Mouse (Mus musculus): ENCODE data around the gene Leap2. TPM values are rescaled to one million over a fixed set of nuclear protein-coding genes. Genes with fewer than 3 reads are reported as not detected.

Gene Leap2
- not detected in 2 replicates for total RNA-seq (2012; rRNA removed)
- under 1 TPM in 1 of 2 experiments, not detected in 1; 0.24 TPM for polyA plus RNA-seq (2012; ENCODE audit: insufficient read depth in 1 of 2, insufficient read length in 2 of 2, low read depth in 1 of 2, low replicate concordance in 2 of 2, missing spikeins in 1 of 2)

GRCm38 (mm10) chr11:53423036-53423435, at the start of gene Leap2:
Leap2 (minus strand) TSS chr11:53423170.
- H3K27ac ChIP-seq (ENCODE audit: control insufficient read depth, low read depth, low read length), result no peak within 1 kb of the TSS

GRCm38 (mm10) chr11:53472709-53473108, 49.7 kb upstream of the Leap2 start:
- Histone ChIP-seq H3K27me3 (ENCODE audit: control insufficient read depth in 1 of 2, insufficient read depth in 2 of 2, low read length in 2 of 2) (peaks cover 4 to 5% of the 10 kb centered on the region in 2 experiments), H3K79me2 (ENCODE audit: control insufficient read depth, insufficient read depth, low read length, poor library complexity) (no peaks in the 10 kb centered on the region), H3K27ac (ENCODE audit: control insufficient read depth, low read depth, low read length) (no peak overlapping the region), H3K4me1 (ENCODE audit: control insufficient read depth in 1 of 2, insufficient read depth in 2 of 2, low read length in 2 of 2) (peaks cover 2 to 11% of the 10 kb centered on the region in 2 experiments; a peak in 3 of 4 replicates), H3K36me3 (ENCODE audit: control insufficient read depth in 1 of 2, insufficient read depth in 2 of 2, low read length in 2 of 2) (peaks cover 0 to 8% of the 10 kb centered on the region in 2 experiments; a peak in 1 of 4 replicates), H3K9me3 (replicated peaks; ENCODE audit: insufficient read depth, low read length) (no peaks in the 10 kb centered on the region), H3K9ac (ENCODE audit: control insufficient read depth, low read depth, low read length, poor library complexity, severe bottlenecking) (no peak overlapping the region), H3K4me3 (ENCODE audit: control insufficient read depth in 1 of 2, insufficient read depth in 1 of 2, low read depth in 2 of 2, low read length in 2 of 2) (no peak overlapping the region)
- peak; percentile 48 for DNase-seq (ENCODE audit: low read depth, low spot score)
- no peak for TF ChIP-seq USF1 (IDR thresholded peaks at IDR 0.05; ENCODE audit: low read depth, low read length)
- peak; percentile 66 for TF ChIP-seq SMC3 (IDR thresholded peaks at IDR 0.05; ENCODE audit: low read depth, low read length)
- no peak for TF ChIP-seq MAFK (IDR thresholded peaks at IDR 0.05; ENCODE audit: borderline replicate concordance, low read depth, low read length)
- peak; percentile 71 for TF ChIP-seq ZC3H11A (IDR thresholded peaks at IDR 0.05; ENCODE audit: low read depth, low read length)
- no peak for TF ChIP-seq MEF2A (IDR thresholded peaks at IDR 0.05; ENCODE audit: extremely low read depth, insufficient replicate concordance, low read depth, low read length, poor library complexity, severe bottlenecking)
- TF ChIP-seq CTCF (IDR thresholded peaks at IDR 0.05 in 2 of 3, conservative IDR thresholded peaks at IDR 0.05 in 1 of 3; ENCODE audit: control insufficient read depth in 1 of 3, insufficient read depth in 1 of 3, low read depth in 2 of 3, low read length in 3 of 3, poor library complexity in 1 of 3, severe bottlenecking in 1 of 3), result peak; percentile 42 to 65 (median 52)
- TF ChIP-seq RAD21 (IDR thresholded peaks at IDR 0.05; ENCODE audit: low read depth, low read length), result peak; percentile 63

More at GRCm38 (mm10) chr11:53423036-53423435, at the start of gene Leap2:
- Histone ChIP-seq H3K4me1 (ENCODE audit: control insufficient read depth in 1 of 2, insufficient read depth in 2 of 2, low read length in 2 of 2) (no peaks in the 10 kb centered on the region), H3K9me3 (replicated peaks; ENCODE audit: insufficient read depth, low read length) (no peaks in the 10 kb centered on the region), H3K9ac (ENCODE audit: control insufficient read depth, low read depth, low read length, poor library complexity, severe bottlenecking) (no peak within 1 kb of the TSS), H3K36me3 (ENCODE audit: control insufficient read depth in 1 of 2, insufficient read depth in 2 of 2, low read length in 2 of 2) (no peaks in the 10 kb centered on the region; a peak in 1 of 4 replicates), H3K4me3 (ENCODE audit: control insufficient read depth in 1 of 2, insufficient read depth in 1 of 2, low read depth in 2 of 2, low read length in 2 of 2) (no peak within 1 kb of the TSS), H3K27me3 (ENCODE audit: control insufficient read depth in 1 of 2, insufficient read depth in 2 of 2, low read length in 2 of 2) (no peaks in the 10 kb centered on the region), H3K79me2 (ENCODE audit: control insufficient read depth, insufficient read depth, low read length, poor library complexity) (no peaks in the 10 kb centered on the region)
- TF ChIP-seq MXI1 (IDR thresholded peaks at IDR 0.05; ENCODE audit: low read depth, low read length) (no peak), KAT2A (conservative IDR thresholded peaks at IDR 0.05; ENCODE audit: low read depth, low read length) (no peak), NELFE (IDR thresholded peaks at IDR 0.05; ENCODE audit: low read depth, low read length) (no peak), UBTF (IDR thresholded peaks at IDR 0.05; ENCODE audit: borderline replicate concordance, insufficient read depth, low read depth, low read length) (no peak), EP300 (IDR thresholded peaks at IDR 0.05; ENCODE audit: low read depth in 1 of 2, low read length in 2 of 2) (no peak), BHLHE40 (IDR thresholded peaks at IDR 0.05; ENCODE audit: borderline replicate concordance, low read depth, low read length) (no peak), CTCF (IDR thresholded peaks at IDR 0.05 in 2 of 3, conservative IDR thresholded peaks at IDR 0.05 in 1 of 3; ENCODE audit: control insufficient read depth in 1 of 3, insufficient read depth in 1 of 3, low read depth in 2 of 3, low read length in 3 of 3, poor library complexity in 1 of 3, severe bottlenecking in 1 of 3) (no peak), ELF1 (IDR thresholded peaks at IDR 0.05; ENCODE audit: low read depth, low read length) (no peak), E2F4 (IDR thresholded peaks at IDR 0.05; ENCODE audit: borderline replicate concordance, low read depth, low read length) (no peak), RCOR1 (IDR thresholded peaks at IDR 0.05; ENCODE audit: low read depth, low read length) (no peak), TAL1 (IDR thresholded peaks at IDR 0.05; ENCODE audit: low read length) (no peak), POLR2AphosphoS2 (IDR thresholded peaks at IDR 0.05; ENCODE audit: low read length) (no peak), MAZ (IDR thresholded peaks at IDR 0.05; ENCODE audit: low read depth, low read length) (no peak), SMC3 (IDR thresholded peaks at IDR 0.05; ENCODE audit: low read depth, low read length) (no peak), CHD2 (IDR thresholded peaks at IDR 0.05; ENCODE audit: low read length) (no peak)
- DNase-seq (ENCODE audit: low read depth, low spot score), result no peak
